Mouse (Mus musculus) cerebellum, adult 2 months (tissue): ENCODE data around the gene Psen2.

Experiments used
- CTCF ChIP-seq: fragments of 200-500 bp; IDR thresholded peaks from 2 replicates; pipeline ENCODE4 v1.5.1; 2011; ENCODE audit warnings: low read depth, mild to moderate bottlenecking, control low read depth, low read length, moderate library complexity, borderline replicate concordance; ENCODE audit not compliant: insufficient read depth
- POLR2A ChIP-seq: fragments of 200-500 bp; IDR thresholded peaks from 2 replicates; pipeline ENCODE4 v1.6.1; 2011; ENCODE audit warnings: low read length, control low read depth, borderline replicate concordance; ENCODE audit not compliant: insufficient read depth

DNA sequence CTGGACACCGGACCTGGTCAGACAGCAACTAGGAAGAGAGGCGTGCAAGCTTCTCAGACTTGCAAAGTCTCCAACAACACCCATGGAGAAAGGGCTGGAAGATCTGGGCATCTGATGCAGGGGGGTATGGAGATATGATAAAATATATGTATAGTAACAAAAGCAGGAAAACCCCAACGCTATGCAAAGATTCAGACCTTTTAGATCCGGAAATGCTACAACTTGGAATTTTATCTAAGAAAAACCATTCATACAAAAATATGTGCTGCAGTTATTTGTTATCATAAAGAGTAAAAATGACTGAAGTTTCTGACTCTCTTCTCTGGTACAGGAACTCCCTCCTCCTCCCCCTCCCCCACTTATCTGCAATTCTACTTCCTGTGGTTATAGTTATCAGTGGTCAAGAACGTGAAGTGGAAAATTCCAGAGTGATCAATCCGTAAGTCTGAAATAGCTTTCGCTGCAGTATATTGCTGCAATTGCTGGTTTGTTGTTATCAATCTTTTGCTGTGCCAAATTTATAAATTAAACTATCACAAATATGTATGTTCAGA is 14.6 kb downstream of the Psen2 start:
- no peak for TF ChIP-seq CTCF
- TF ChIP-seq POLR2A, result no peak
